Mouse (Mus musculus) midbrain, embryonic 10.5 days (tissue): ENCODE results near the gene Ackr4. TPM values are rescaled to one million over a fixed set of nuclear protein-coding genes. Genes with fewer than 3 reads are reported as not detected.

ENCODE experiments used
- DNase-seq: peaks from one replicate; pipeline ENCODE4 v3.0.0-alpha.2; 2017; ENCODE audit warnings: low spot score
- H3K27ac ChIP-seq: fragments of 300-500 bp; sonication (generic); replicated peaks from 2 replicates; pipeline ENCODE4 v1.5.1; 2016; ENCODE audit warnings: mild to moderate bottlenecking
- H3K27me3 ChIP-seq: fragments of 300-500 bp; sonication (generic); 2 replicates; pipeline ENCODE4 v1.6.1; 2016; ENCODE audit warnings: low read depth, mild to moderate bottlenecking; ENCODE audit not compliant: poor library complexity, severe bottlenecking
- H3K36me3 ChIP-seq: fragments of 300-500 bp; sonication (generic); 2 replicates; pipeline ENCODE4 v1.6.1; 2016; ENCODE audit warnings: mild to moderate bottlenecking, moderate library complexity
- H3K4me1 ChIP-seq: fragments of 300-500 bp; sonication (generic); 2 replicates; pipeline ENCODE4 v1.6.1; 2016
- H3K4me3 ChIP-seq: fragments of 300-500 bp; sonication (generic); 2 replicates; pipeline ENCODE4 v1.5.1; 2016; ENCODE audit warnings: mild to moderate bottlenecking, moderate library complexity
- H3K9me3 ChIP-seq: fragments of 300-500 bp; sonication (generic); replicated peaks from 2 replicates; pipeline ENCODE4 v1.6.1; 2016; ENCODE audit warnings: mild to moderate bottlenecking
- WGBS: fragments of 180-500 bp; shearing (Covaris S2); methylation state at CpG from one replicate; pipeline ENCODE4 v1.1.7; 2016; 5-methylcytosine and 5-hydroxymethylcytosine counted together
- polyA plus RNA-seq: library from polyadenylated mRNA; unstranded; fragments of >200 nt; fragmentation: Nextera tagmentation; extraction: Ambion mirVana; gene quantifications from 2 replicates; pipeline ENCODE4 v1.2.1, GENCODE M21; 2016

Ackr4 gene
- polyA plus RNA-seq, 1 experiment from 2014 or later = 0.59 TPM

- H3K27me3 ChIP-seq = no peaks in the 10 kb centered on the region
- WGBS = 84% methylated on average over 8 of the region's 8 CpGs
- no peaks in the 10 kb centered on the region for H3K9me3 ChIP-seq
- no peak overlapping the region for H3K27ac ChIP-seq
- H3K36me3 ChIP-seq = no peaks in the 10 kb centered on the region
- H3K4me1 ChIP-seq = no peaks in the 10 kb centered on the region
- DNase-seq = no peak
- no peak overlapping the region for H3K4me3 ChIP-seq
Measured at GRCm38 (mm10) chr9:104144314-104144996, 17.7 kb upstream of the Ackr4 start.

- no peak for DNase-seq
- Histone ChIP-seq H3K9me3 (no peaks in the 10 kb centered on the region), H3K4me1 (no peaks in the 10 kb centered on the region), H3K27me3 (no peaks in the 10 kb centered on the region), H3K4me3 (no peak overlapping the region), H3K36me3 (no peaks in the 10 kb centered on the region), H3K27ac (no peak overlapping the region)
- WGBS = 91% methylated on average over 14 of the region's 14 CpGs
Measured at GRCm38 (mm10) chr9:104142805-104143204, 16.1 kb upstream of the Ackr4 start.

- no peaks in the 10 kb centered on the region for H3K27me3 ChIP-seq
- 79% methylated on average over 6 of the region's 6 CpGs for WGBS
- H3K27ac ChIP-seq = no peak overlapping the region
- no peaks in the 10 kb centered on the region for H3K36me3 ChIP-seq
- no peaks in the 10 kb centered on the region for H3K9me3 ChIP-seq
- H3K4me1 ChIP-seq = no peaks in the 10 kb centered on the region
- no peak for DNase-seq
- H3K4me3 ChIP-seq = no peak overlapping the region
Measured at GRCm38 (mm10) chr9:104140351-104140750, 13.6 kb upstream of the Ackr4 start.

- DNase-seq = no peak
- Histone ChIP-seq H3K27ac (no peak overlapping the region), H3K36me3 (no peaks in the 10 kb centered on the region), H3K4me3 (no peak overlapping the region), H3K27me3 (no peaks in the 10 kb centered on the region), H3K4me1 (peaks cover 20% of the 10 kb centered on the region), H3K9me3 (no peaks in the 10 kb centered on the region)
- 91% methylated on average over 9 of the region's 9 CpGs for WGBS
Measured at GRCm38 (mm10) chr9:104130141-104130755, 3.5 kb upstream of the Ackr4 start.

GRCm38 (mm10) chr9:104128110-104128509 lies 1.4 kb upstream of the Ackr4 start:
- H3K9me3 ChIP-seq = no peaks in the 10 kb centered on the region
- H3K4me3 ChIP-seq = no peak overlapping the region
- H3K36me3 ChIP-seq = no peaks in the 10 kb centered on the region
- 0 out of 2 replicates have a peak overlapping the region, but pooled peaks have one; percentile 19 for H3K27ac ChIP-seq
- no peaks in the 10 kb centered on the region for H3K27me3 ChIP-seq
- 44% methylated on average over 2 of the region's 2 CpGs for WGBS
- peaks cover 36% of the 10 kb centered on the region for H3K4me1 ChIP-seq
- peak; percentile 16 for DNase-seq

- Histone ChIP-seq H3K9me3 (no peaks in the 10 kb centered on the region), H3K4me3 (no peak overlapping the region), H3K27me3 (no peaks in the 10 kb centered on the region), H3K36me3 (no peaks in the 10 kb centered on the region), H3K27ac (peak overlapping the region; percentile 67; the same call in 1 of the 2 replicates), H3K4me1 (peaks cover 35% of the 10 kb centered on the region)
- 57% methylated on average over 5 of the region's 5 CpGs for WGBS
- no peak for DNase-seq
Measured at GRCm38 (mm10) chr9:104123622-104124021, 3.1 kb downstream of the Ackr4 start.

GRCm38 (mm10) chr9:104123101-104123500 lies 3.6 kb downstream of the Ackr4 start:
- Histone ChIP-seq H3K4me3 (no peak overlapping the region), H3K4me1 (peaks cover 29% of the 10 kb centered on the region), H3K27ac (no peak overlapping the region), H3K9me3 (no peaks in the 10 kb centered on the region), H3K36me3 (no peaks in the 10 kb centered on the region), H3K27me3 (no peaks in the 10 kb centered on the region)
- WGBS = 82% methylated on average over 5 of the region's 5 CpGs
- no peak for DNase-seq

- Histone ChIP-seq H3K27me3 (no peaks in the 10 kb centered on the region), H3K4me3 (no peak overlapping the region), H3K36me3 (no peaks in the 10 kb centered on the region), H3K27ac (no peak overlapping the region), H3K4me1 (no peaks in the 10 kb centered on the region), H3K9me3 (peaks cover 11% of the 10 kb centered on the region; the same call in 1 of the 2 replicates)
- DNase-seq = no peak
- 95% methylated on average over 5 of the region's 5 CpGs for WGBS
Measured at GRCm38 (mm10) chr9:104109151-104109550, 17.6 kb downstream of the Ackr4 start.

GRCm38 (mm10) chr9:104108571-104109143 lies 18.1 kb downstream of the Ackr4 start:
- peaks cover 11% of the 10 kb centered on the region; the same call in 1 of the 2 replicates for H3K9me3 ChIP-seq
- no peaks in the 10 kb centered on the region for H3K27me3 ChIP-seq
- no peaks in the 10 kb centered on the region for H3K4me1 ChIP-seq
- 74% methylated on average over 2 of the region's 2 CpGs for WGBS
- no peak overlapping the region for H3K4me3 ChIP-seq
- H3K36me3 ChIP-seq = no peaks in the 10 kb centered on the region
- no peak overlapping the region for H3K27ac ChIP-seq
- DNase-seq = no peak

- no peaks in the 10 kb centered on the region for H3K4me1 ChIP-seq
- H3K27me3 ChIP-seq = no peaks in the 10 kb centered on the region
- H3K27ac ChIP-seq = no peak overlapping the region
- 88% methylated on average over 6 of the region's 6 CpGs for WGBS
- no peak for DNase-seq
- H3K9me3 ChIP-seq = peaks cover 11% of the 10 kb centered on the region; the same call in 1 of the 2 replicates
- H3K36me3 ChIP-seq = no peaks in the 10 kb centered on the region
- H3K4me3 ChIP-seq = no peak overlapping the region
Measured at GRCm38 (mm10) chr9:104107482-104107881, 19.3 kb downstream of the Ackr4 start.

- H3K4me1 ChIP-seq = no peaks in the 10 kb centered on the region
- no peak for DNase-seq
- peaks cover 11% of the 10 kb centered on the region; the same call in 1 of the 2 replicates for H3K9me3 ChIP-seq
- H3K36me3 ChIP-seq = no peaks in the 10 kb centered on the region
- no peak overlapping the region for H3K4me3 ChIP-seq
- H3K27ac ChIP-seq = no peak overlapping the region
- H3K27me3 ChIP-seq = no peaks in the 10 kb centered on the region
- WGBS = 88% methylated on average over 9 of the region's 9 CpGs
Measured at GRCm38 (mm10) chr9:104106930-104107329, 19.8 kb downstream of the Ackr4 start.

GRCm38 (mm10) chr9:104104986-104105385 lies 21.7 kb downstream of the Ackr4 start:
- Histone ChIP-seq H3K4me3 (no peak overlapping the region), H3K4me1 (no peaks in the 10 kb centered on the region), H3K27me3 (no peaks in the 10 kb centered on the region), H3K36me3 (no peaks in the 10 kb centered on the region), H3K9me3 (no peaks in the 10 kb centered on the region), H3K27ac (no peak overlapping the region)
- WGBS = 77% methylated on average over 2 of the region's 2 CpGs
- DNase-seq = no peak

GRCm38 (mm10) chr9:104102901-104103300 lies 23.8 kb downstream of the Ackr4 start:
- WGBS = 32% methylated on average over 2 of the region's 2 CpGs
- Histone ChIP-seq H3K36me3 (no peaks in the 10 kb centered on the region), H3K4me3 (no peak overlapping the region), H3K27ac (no peak overlapping the region), H3K4me1 (no peaks in the 10 kb centered on the region), H3K27me3 (no peaks in the 10 kb centered on the region), H3K9me3 (no peaks in the 10 kb centered on the region)
- DNase-seq = no peak
